Mouse (Mus musculus): Measurements from ENCODE around the gene Gpx6. TPM values are rescaled to one million over a fixed set of nuclear protein-coding genes. Genes with fewer than 3 reads are reported as not detected.

Gene Gpx6
- polyA plus RNA-seq, 1 experiment from 2014 or later = not detected

GRCm38 (mm10) chr13:21275815-21276550, 35.9 kb upstream of the Gpx6 start:
- DNase-seq (ENCODE audit: low spot score, missing footprints) = peak; percentile 99
- H3K4me2 ChIP-seq = peak overlapping the region; percentile 55
- H3K9ac ChIP-seq (ENCODE audit: low read length) = peak overlapping the region; percentile 66
- ATAC-seq (ENCODE audit: low FRiP score) = peak; percentile 79
- H3K4me1 ChIP-seq (ENCODE audit: control insufficient read depth, insufficient read depth, low read length) = 0 out of 2 replicates have a peak, but pooled peaks cover 2% of the 10 kb centered on the region
- H3K4me3 ChIP-seq (ENCODE audit: low read depth, low read length) = peak overlapping the region; percentile 48
- H3K27me3 ChIP-seq (ENCODE audit: control insufficient read depth, insufficient read depth, low read length) = no peaks in the 10 kb centered on the region
- no peak overlapping the region for H3K27ac ChIP-seq (ENCODE audit: low read depth, low read length)
- H3K9me3 ChIP-seq (ENCODE audit: control insufficient read depth, low read length) = no peaks in the 10 kb centered on the region
- WGBS = under 1% methylated on average over 25 of the region's 25 CpGs
- no peaks in the 10 kb centered on the region for H3K36me3 ChIP-seq (ENCODE audit: control insufficient read depth, insufficient read depth, low read length)

GRCm38 (mm10) chr13:21276551-21276950, 35.4 kb upstream of the Gpx6 start:
- peak overlapping the region; percentile 66 for H3K9ac ChIP-seq (ENCODE audit: low read length)
- 0% methylated on average over 9 of the region's 9 CpGs for WGBS
- 0 out of 2 replicates have a peak, but pooled peaks cover 2% of the 10 kb centered on the region for H3K4me1 ChIP-seq (ENCODE audit: control insufficient read depth, insufficient read depth, low read length)
- no peaks in the 10 kb centered on the region for H3K36me3 ChIP-seq (ENCODE audit: control insufficient read depth, insufficient read depth, low read length)
- H3K4me3 ChIP-seq (ENCODE audit: low read depth, low read length) = peak overlapping the region; percentile 48
- ATAC-seq (ENCODE audit: low FRiP score) = peak; percentile 33; the same call in 1 of the 2 replicates
- H3K27me3 ChIP-seq (ENCODE audit: control insufficient read depth, insufficient read depth, low read length) = no peaks in the 10 kb centered on the region
- no peak for DNase-seq (ENCODE audit: low spot score, missing footprints)
- no peak overlapping the region for H3K27ac ChIP-seq (ENCODE audit: low read depth, low read length)
- H3K4me2 ChIP-seq = peak overlapping the region; percentile 55
- H3K9me3 ChIP-seq (ENCODE audit: control insufficient read depth, low read length) = no peaks in the 10 kb centered on the region

GRCm38 (mm10) chr13:21279076-21279475, 32.8 kb upstream of the Gpx6 start:
- Histone ChIP-seq H3K9me3 (ENCODE audit: control insufficient read depth, low read length) (no peaks in the 10 kb centered on the region), H3K4me3 (ENCODE audit: low read depth, low read length) (peak overlapping the region; percentile 43), H3K4me1 (ENCODE audit: control insufficient read depth, insufficient read depth, low read length) (0 out of 2 replicates have a peak, but pooled peaks cover 2% of the 10 kb centered on the region), H3K36me3 (ENCODE audit: control insufficient read depth, insufficient read depth, low read length) (no peaks in the 10 kb centered on the region), H3K4me2 (peak overlapping the region; percentile 44), H3K27me3 (ENCODE audit: control insufficient read depth, insufficient read depth, low read length) (no peaks in the 10 kb centered on the region), H3K27ac (ENCODE audit: low read depth, low read length) (no peak overlapping the region), H3K9ac (ENCODE audit: low read length) (peak overlapping the region; percentile 41; the same call in 1 of the 2 replicates)
- 6% methylated on average over 8 of the region's 8 CpGs for WGBS
- ATAC-seq (ENCODE audit: low FRiP score) (no peak), DNase-seq (ENCODE audit: low spot score, missing footprints) (no peak)

GRCm38 (mm10) chr13:21279559-21279958, 32.4 kb upstream of the Gpx6 start:
- Histone ChIP-seq H3K9me3 (ENCODE audit: control insufficient read depth, low read length) (no peaks in the 10 kb centered on the region), H3K27ac (ENCODE audit: low read depth, low read length) (no peak overlapping the region), H3K27me3 (ENCODE audit: control insufficient read depth, insufficient read depth, low read length) (no peaks in the 10 kb centered on the region), H3K4me2 (peak overlapping the region; percentile 44), H3K36me3 (ENCODE audit: control insufficient read depth, insufficient read depth, low read length) (no peaks in the 10 kb centered on the region), H3K9ac (ENCODE audit: low read length) (peak overlapping the region; percentile 41; the same call in 1 of the 2 replicates), H3K4me3 (ENCODE audit: low read depth, low read length) (peak overlapping the region; percentile 43), H3K4me1 (ENCODE audit: control insufficient read depth, insufficient read depth, low read length) (0 out of 2 replicates have a peak, but pooled peaks cover 2% of the 10 kb centered on the region)
- under 1% methylated on average over 13 of the region's 13 CpGs for WGBS
- ATAC-seq (ENCODE audit: low FRiP score) (peak; percentile 67), DNase-seq (ENCODE audit: low spot score, missing footprints) (peak; percentile 100)

- no peak within 1 kb of the TSS for H3K27ac ChIP-seq (ENCODE audit: low read depth, low read length)
- H3K36me3 ChIP-seq (ENCODE audit: control insufficient read depth, insufficient read depth, low read length) = no peaks in the 10 kb centered on the region
- no peak within 1 kb of the TSS for H3K9ac ChIP-seq (ENCODE audit: low read length)
- no peak within 1 kb of the TSS for H3K4me2 ChIP-seq
- H3K9me3 ChIP-seq (ENCODE audit: control insufficient read depth, low read length) = no peaks in the 10 kb centered on the region
- DNase-seq (ENCODE audit: low spot score, missing footprints) = no peak
- H3K4me1 ChIP-seq (ENCODE audit: control insufficient read depth, insufficient read depth, low read length) = no peaks in the 10 kb centered on the region
- H3K4me3 ChIP-seq (ENCODE audit: low read depth, low read length) = no peak within 1 kb of the TSS
- WGBS = 93% methylated on average over 6 of the region's 6 CpGs
- no peaks in the 10 kb centered on the region for H3K27me3 ChIP-seq (ENCODE audit: control insufficient read depth, insufficient read depth, low read length)
- ATAC-seq (ENCODE audit: low FRiP score) = no peak
Measured at GRCm38 (mm10) chr13:21292631-21293030, 19.3 kb upstream of the Gpx6 start, which contains the start of gene Gpx5. Gene Gpx5 (minus strand): TSS chr13:21292731.

GRCm38 (mm10) chr13:21298557-21298956, 13.4 kb upstream of the Gpx6 start:
- H3K27ac ChIP-seq (ENCODE audit: low read depth, low read length) = no peak overlapping the region
- DNase-seq (ENCODE audit: low spot score, missing footprints) = no peak
- ATAC-seq (ENCODE audit: low FRiP score) = no peak
- H3K27me3 ChIP-seq (ENCODE audit: control insufficient read depth, insufficient read depth, low read length) = no peaks in the 10 kb centered on the region
- no peaks in the 10 kb centered on the region for H3K9me3 ChIP-seq (ENCODE audit: control insufficient read depth, low read length)
- H3K4me2 ChIP-seq = no peak overlapping the region
- no peaks in the 10 kb centered on the region for H3K4me1 ChIP-seq (ENCODE audit: control insufficient read depth, insufficient read depth, low read length)
- no peak overlapping the region for H3K9ac ChIP-seq (ENCODE audit: low read length)
- no peak overlapping the region for H3K4me3 ChIP-seq (ENCODE audit: low read depth, low read length)
- H3K36me3 ChIP-seq (ENCODE audit: control insufficient read depth, insufficient read depth, low read length) = no peaks in the 10 kb centered on the region
- WGBS = 36% methylated on average over 3 of the region's 3 CpGs

- Histone ChIP-seq H3K9ac (ENCODE audit: low read length) (no peak overlapping the region), H3K9me3 (ENCODE audit: control insufficient read depth, low read length) (no peaks in the 10 kb centered on the region), H3K4me1 (ENCODE audit: control insufficient read depth, insufficient read depth, low read length) (no peaks in the 10 kb centered on the region), H3K27ac (ENCODE audit: low read depth, low read length) (no peak overlapping the region), H3K36me3 (ENCODE audit: control insufficient read depth, insufficient read depth, low read length) (no peaks in the 10 kb centered on the region), H3K27me3 (ENCODE audit: control insufficient read depth, insufficient read depth, low read length) (no peaks in the 10 kb centered on the region), H3K4me2 (no peak overlapping the region), H3K4me3 (ENCODE audit: low read depth, low read length) (no peak overlapping the region)
- no peak for ATAC-seq (ENCODE audit: low FRiP score)
- WGBS = 82% methylated on average over 3 of the region's 3 CpGs
- no peak for DNase-seq (ENCODE audit: low spot score, missing footprints)
Measured at GRCm38 (mm10) chr13:21304483-21305066, 7.3 kb upstream of the Gpx6 start.

- no peak for ATAC-seq (ENCODE audit: low FRiP score)
Measured at GRCm38 (mm10) chr13:21309788-21310187, 2.1 kb upstream of the Gpx6 start.

GRCm38 (mm10) chr13:21312854-21313253, 929 bp downstream of the Gpx6 start:
- no peak overlapping the region for H3K27ac ChIP-seq (ENCODE audit: low read depth, low read length)
- no peaks in the 10 kb centered on the region for H3K36me3 ChIP-seq (ENCODE audit: control insufficient read depth, insufficient read depth, low read length)
- H3K4me2 ChIP-seq = no peak overlapping the region
- 33% methylated on average over 4 of the region's 5 CpGs for WGBS
- no peaks in the 10 kb centered on the region for H3K27me3 ChIP-seq (ENCODE audit: control insufficient read depth, insufficient read depth, low read length)
- DNase-seq (ENCODE audit: low spot score, missing footprints) = no peak
- no peaks in the 10 kb centered on the region for H3K4me1 ChIP-seq (ENCODE audit: control insufficient read depth, insufficient read depth, low read length)
- H3K9me3 ChIP-seq (ENCODE audit: control insufficient read depth, low read length) = no peaks in the 10 kb centered on the region
- H3K4me3 ChIP-seq (ENCODE audit: low read depth, low read length) = no peak overlapping the region
- ATAC-seq (ENCODE audit: low FRiP score) = no peak
- no peak overlapping the region for H3K9ac ChIP-seq (ENCODE audit: low read length)

More at GRCm38 (mm10) chr13:21309788-21310187, 2.1 kb upstream of the Gpx6 start:
- Histone ChIP-seq H3K27me3 (ENCODE audit: control insufficient read depth, insufficient read depth, low read length) (no peaks in the 10 kb centered on the region), H3K4me3 (ENCODE audit: low read depth, low read length) (no peak overlapping the region), H3K9me3 (ENCODE audit: control insufficient read depth, low read length) (no peaks in the 10 kb centered on the region), H3K4me2 (no peak overlapping the region), H3K36me3 (ENCODE audit: control insufficient read depth, insufficient read depth, low read length) (no peaks in the 10 kb centered on the region), H3K4me1 (ENCODE audit: control insufficient read depth, insufficient read depth, low read length) (no peaks in the 10 kb centered on the region), H3K27ac (ENCODE audit: low read depth, low read length) (no peak overlapping the region), H3K9ac (ENCODE audit: low read length) (no peak overlapping the region)
- WGBS = 83% methylated on average over 2 of the region's 2 CpGs
- DNase-seq (ENCODE audit: low spot score, missing footprints) = no peak
